Mouse (Mus musculus) activated CD4-positive, CD25-positive, alpha-beta regulatory T cell, adult 9 weeks (primary cell): ENCODE measurements around the gene Rac2. TPM values are rescaled to one million over a fixed set of nuclear protein-coding genes. Genes with fewer than 3 reads are reported as not detected.

ENCODE experiments used
- polyA plus RNA-seq: library from polyadenylated mRNA; unstranded; fragments of 100-300 nt; shearing (Covaris generic); gene quantifications from one replicate; pipeline ENCODE4 v1.2.1, GENCODE M21; 2017

Rac2 gene
- polyA plus RNA-seq: 3,417 TPM

GRCm38 (mm10) chr15:78572658-78573397 lies at the start of gene Rac2:
Gene Rac2, minus strand, starts transcription at chr15:78572783.

GRCm38 (mm10) chr15:78596914-78597313 lies 24.3 kb upstream of the Rac2 start, which contains the start of gene Cyth4:
Gene Cyth4, plus strand, starts transcription at chr15:78597047.

GRCm38 (mm10) chr15:78544561-78545001 lies 28.0 kb downstream of the Rac2 start, which contains the start of gene Sstr3:
Gene Sstr3, minus strand, starts transcription at chr15:78544685.

GRCm38 (mm10) chr15:78530671-78531450 lies 41.7 kb downstream of the Rac2 start, which contains the start of gene C1qtnf6:
Gene C1qtnf6, minus strand, starts transcription at chr15:78531416.

Other genes starting within 250 kb of the Rac2 start
- gene Csf2rb, start 247.0 kb downstream of the Rac2 start, polyA plus RNA-seq: 0.24 TPM
- gene Tex33, start 176.9 kb downstream of the Rac2 start, polyA plus RNA-seq: not detected
- gene Tst, start 166.9 kb downstream of the Rac2 start, polyA plus RNA-seq: 0.67 TPM
- gene Mpst, start 166.4 kb downstream of the Rac2 start, polyA plus RNA-seq: 7.3 TPM
- 32.7 TPM for gene Kctd17, start 144.2 kb downstream of the Rac2 start, polyA plus RNA-seq
- not detected for gene Tmprss6, start 104.1 kb downstream of the Rac2 start, polyA plus RNA-seq
- gene Il2rb, start 77.5 kb downstream of the Rac2 start, polyA plus RNA-seq: 1,212 TPM
- 10.2 TPM for gene C1qtnf6, start 41.4 kb downstream of the Rac2 start, polyA plus RNA-seq
- gene Sstr3, start 28.1 kb downstream of the Rac2 start, polyA plus RNA-seq: not detected
- 484 TPM for gene Cyth4, start 24.3 kb upstream of the Rac2 start, polyA plus RNA-seq
- gene Elfn2, start 146.0 kb upstream of the Rac2 start, polyA plus RNA-seq: not detected
- 158 TPM for gene Mfng, start 200.7 kb upstream of the Rac2 start, polyA plus RNA-seq
- 0.09 TPM for gene Card10, start 230.3 kb upstream of the Rac2 start, polyA plus RNA-seq